Mouse (Mus musculus): ENCODE measurements around the gene Ap1g1. TPM values are rescaled to one million over a fixed set of nuclear protein-coding genes. Genes with fewer than 3 reads are reported as not detected.

The Ap1g1 gene
- polyA plus RNA-seq, 1 experiment from 2014 or later, result 26.6 TPM

DNA sequence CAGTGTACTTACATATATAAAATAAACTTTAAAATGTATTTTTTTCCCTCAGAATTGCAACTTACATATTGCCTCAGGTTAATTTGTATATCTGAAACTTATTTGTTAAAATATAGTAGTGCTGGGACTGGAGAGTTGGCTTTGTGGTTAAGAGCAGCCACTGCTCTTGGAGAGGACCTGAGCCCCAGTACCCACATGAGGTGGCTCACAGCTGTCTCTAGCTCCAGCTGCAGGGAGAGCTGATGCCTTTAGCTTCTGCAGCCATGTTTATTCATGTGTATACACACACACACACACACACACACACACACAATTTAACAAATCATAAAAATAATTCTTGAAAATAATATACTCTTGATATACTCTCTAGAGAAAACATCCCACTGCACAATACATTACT is 124.0 kb downstream of the Ap1g1 start:
- Histone ChIP-seq H3K9me3 (no peaks in the 10 kb centered on the region), H3K27ac (replicated peaks) (no peak overlapping the region), H3K27me3 (replicated peaks) (no peaks in the 10 kb centered on the region), H3K4me3 (no peak overlapping the region), H3K4me1 (no peaks in the 10 kb centered on the region), H3K36me3 (peaks cover 29% of the 10 kb centered on the region), H3K4me2 (no peak overlapping the region), H3K9ac (no peak overlapping the region)
- ATAC-seq (ENCODE audit: extremely low read depth, insufficient number of reproducible peaks, low FRiP score, low TSS enrichment), result no peak

DNA sequence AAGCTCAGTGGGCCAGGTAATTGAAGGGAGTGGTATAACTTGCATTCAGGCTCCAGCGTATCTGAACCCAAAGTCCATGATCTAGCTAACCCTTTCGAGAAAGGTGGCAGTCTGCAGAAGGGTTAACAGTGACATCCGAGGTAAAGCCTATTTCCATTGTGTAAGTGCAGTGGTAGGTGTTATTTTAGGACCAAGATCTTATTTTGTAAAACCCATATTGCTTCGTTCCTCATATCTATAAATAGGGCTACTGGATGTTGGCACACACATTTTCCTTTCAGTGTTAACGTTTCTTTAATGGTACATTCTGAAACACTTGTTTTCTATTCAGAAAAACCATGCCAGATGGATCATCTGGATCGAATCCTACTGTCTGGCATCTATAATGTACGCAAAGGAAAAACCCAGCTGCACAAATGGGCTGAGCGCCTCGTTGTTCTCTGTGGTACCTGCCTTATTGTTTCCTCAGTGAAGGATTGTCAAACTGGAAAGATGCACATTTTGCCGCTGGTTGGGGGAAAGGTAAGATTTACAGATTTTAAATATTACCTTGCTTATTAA is 125.6 kb downstream of the Ap1g1 start:
- Histone ChIP-seq H3K4me1 (no peaks in the 10 kb centered on the region), H3K36me3 (peaks cover 44% of the 10 kb centered on the region), H3K9me3 (no peaks in the 10 kb centered on the region), H3K27me3 (replicated peaks) (no peaks in the 10 kb centered on the region), H3K4me2 (no peak overlapping the region), H3K27ac (replicated peaks) (no peak overlapping the region), H3K9ac (no peak overlapping the region), H3K4me3 (no peak overlapping the region)
- no peak for ATAC-seq (ENCODE audit: extremely low read depth, insufficient number of reproducible peaks, low FRiP score, low TSS enrichment)
- 75% methylated on average over 10 of the region's 10 CpGs for WGBS

DNA sequence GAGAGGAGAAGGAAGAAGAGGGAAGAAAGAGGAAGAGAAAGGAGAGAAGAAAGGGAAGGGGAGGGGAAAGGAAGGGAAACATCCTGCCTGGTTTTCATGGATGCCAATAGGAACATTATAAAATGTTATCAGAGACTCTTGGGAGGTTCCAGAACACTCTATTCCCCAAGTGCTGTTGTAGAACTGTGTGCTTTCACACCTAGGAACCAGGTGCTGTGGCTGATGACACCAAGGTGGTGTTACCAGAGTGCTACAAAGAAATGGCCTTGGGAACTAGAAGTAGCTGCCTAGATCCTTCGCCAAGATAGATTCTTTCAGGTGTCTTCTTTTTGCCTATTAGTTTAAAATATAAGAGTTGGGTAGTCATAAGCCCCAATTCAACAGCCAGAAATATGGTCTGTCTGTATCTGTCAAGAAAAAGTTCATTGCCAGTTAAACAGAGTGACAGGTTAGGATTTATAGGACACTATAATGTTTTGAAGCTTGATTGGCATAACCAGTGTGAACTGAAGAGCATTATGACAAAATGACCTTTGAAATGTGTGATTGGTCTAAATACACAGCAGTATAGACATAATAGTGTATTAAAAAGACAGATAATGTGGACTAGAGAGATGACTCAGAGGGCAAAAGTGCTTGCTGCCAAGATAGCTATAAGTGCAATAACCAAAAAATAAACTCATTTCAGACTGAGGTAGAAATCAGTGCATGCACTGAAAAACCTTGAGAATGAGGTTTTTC is 126.7 kb downstream of the Ap1g1 start:
- WGBS, result 80% methylated on average over 1 of the region's 1 CpGs
- H3K9ac ChIP-seq, result no peak overlapping the region
- no peaks in the 10 kb centered on the region for H3K27me3 ChIP-seq (replicated peaks)
- H3K27ac ChIP-seq (replicated peaks), result no peak overlapping the region
- no peaks in the 10 kb centered on the region for H3K9me3 ChIP-seq
- H3K4me2 ChIP-seq, result no peak overlapping the region
- H3K4me3 ChIP-seq, result no peak overlapping the region
- peaks cover 52% of the 10 kb centered on the region for H3K36me3 ChIP-seq
- no peak for ATAC-seq (ENCODE audit: extremely low read depth, insufficient number of reproducible peaks, low FRiP score, low TSS enrichment)
- H3K4me1 ChIP-seq, result no peaks in the 10 kb centered on the region

DNA sequence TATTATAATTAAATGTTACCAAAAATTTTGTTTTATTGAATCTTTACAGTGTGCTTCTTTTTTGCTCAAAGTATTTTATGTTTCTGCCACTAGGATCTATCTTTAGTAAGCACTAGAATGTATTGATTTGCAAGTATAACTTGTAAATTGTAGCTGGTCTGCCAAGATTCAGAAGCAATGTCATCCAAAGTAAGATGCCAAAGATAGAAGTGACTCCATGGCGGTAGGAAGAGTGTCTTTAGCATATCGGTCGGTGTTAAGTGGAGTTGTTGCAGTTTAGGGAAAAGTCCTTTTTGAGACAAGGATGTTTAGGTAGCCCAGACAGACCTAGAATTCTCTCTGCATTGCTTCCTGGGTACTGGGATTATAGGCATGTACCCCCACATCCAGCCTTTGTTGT is 128.6 kb downstream of the Ap1g1 start:
- Histone ChIP-seq H3K36me3 (peaks cover 53% of the 10 kb centered on the region), H3K27ac (replicated peaks) (no peak overlapping the region), H3K4me1 (no peaks in the 10 kb centered on the region), H3K4me3 (no peak overlapping the region), H3K27me3 (replicated peaks) (no peaks in the 10 kb centered on the region), H3K9me3 (no peaks in the 10 kb centered on the region), H3K9ac (no peak overlapping the region), H3K4me2 (no peak overlapping the region)
- WGBS, result 92% methylated on average over 3 of the region's 3 CpGs
- ATAC-seq (ENCODE audit: extremely low read depth, insufficient number of reproducible peaks, low FRiP score, low TSS enrichment), result no peak

DNA sequence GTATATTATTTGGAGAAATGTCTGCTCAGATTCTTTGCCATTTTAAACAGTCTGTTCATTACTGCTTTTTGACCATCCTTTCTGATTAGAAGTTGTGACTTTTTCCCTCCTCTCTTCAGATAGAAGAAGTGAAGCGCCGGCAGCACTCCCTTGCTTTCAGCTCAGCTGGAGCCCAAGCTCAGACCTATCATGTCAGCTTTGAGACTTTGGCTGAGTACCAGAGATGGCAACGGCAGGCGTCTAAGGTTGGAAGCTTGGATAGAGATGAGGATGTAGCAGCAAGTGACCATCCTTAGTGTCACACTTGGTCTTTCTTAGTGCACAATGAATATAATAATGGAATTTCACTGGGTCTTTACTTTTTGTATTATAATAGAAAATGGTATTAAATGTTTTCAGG is 129.0 kb downstream of the Ap1g1 start:
- Histone ChIP-seq H3K27me3 (replicated peaks) (no peaks in the 10 kb centered on the region), H3K4me3 (no peak overlapping the region), H3K36me3 (peaks cover 56% of the 10 kb centered on the region), H3K9ac (no peak overlapping the region), H3K4me1 (no peaks in the 10 kb centered on the region), H3K4me2 (no peak overlapping the region), H3K27ac (replicated peaks) (no peak overlapping the region), H3K9me3 (no peaks in the 10 kb centered on the region)
- ATAC-seq (ENCODE audit: extremely low read depth, insufficient number of reproducible peaks, low FRiP score, low TSS enrichment), result no peak
- WGBS, result 88% methylated on average over 4 of the region's 4 CpGs

Other genes starting within 250 kb of the Ap1g1 start
- 14.3 and 14.4 TPM in 2 replicates for gene Dhx38, start 212.7 kb upstream of the Ap1g1 start, polyA plus RNA-seq (2015; fragmentation: Nextera tagmentation; extraction: Ambion mirVana)
- gene Txnl4b, start 212.7 kb upstream of the Ap1g1 start, polyA plus RNA-seq (2015; fragmentation: Nextera tagmentation; extraction: Ambion mirVana), result 15.3 and 17.7 TPM in 2 replicates
- 0.56 and 0.61 TPM in 2 replicates for gene Hp, start 199.4 kb upstream of the Ap1g1 start, polyA plus RNA-seq (2015; fragmentation: Nextera tagmentation; extraction: Ambion mirVana)
- gene Dhodh, start 169.9 kb upstream of the Ap1g1 start, polyA plus RNA-seq (2015; fragmentation: Nextera tagmentation; extraction: Ambion mirVana), result 33.6 and 36.7 TPM in 2 replicates
- gene Pkd1l3, start 164.0 kb upstream of the Ap1g1 start, polyA plus RNA-seq (2015; fragmentation: Nextera tagmentation; extraction: Ambion mirVana), result 0.06 and 0.25 TPM in 2 replicates
- gene Ist1, start 85.3 kb upstream of the Ap1g1 start, polyA plus RNA-seq (2015; fragmentation: Nextera tagmentation; extraction: Ambion mirVana), result 81.0 and 84.8 TPM in 2 replicates
- gene Zfp821, start 73.0 kb upstream of the Ap1g1 start, polyA plus RNA-seq (2015; fragmentation: Nextera tagmentation; extraction: Ambion mirVana), result 18.4 and 19.4 TPM in 2 replicates
- gene Atxn1l, start 40.8 kb upstream of the Ap1g1 start, polyA plus RNA-seq (2015; fragmentation: Nextera tagmentation; extraction: Ambion mirVana), result 4.3 and 4.4 TPM in 2 replicates
- 1.7 and 1.8 TPM in 2 replicates for gene Phlpp2, start 90.0 kb downstream of the Ap1g1 start, polyA plus RNA-seq (2015; fragmentation: Nextera tagmentation; extraction: Ambion mirVana)
- gene Marveld3, start 183.6 kb downstream of the Ap1g1 start, polyA plus RNA-seq (2015; fragmentation: Nextera tagmentation; extraction: Ambion mirVana), result 0.45 and 0.86 TPM in 2 replicates
- 0.27 TPM in 1 of 2 replicates, not detected in the other for gene Tat, start 211.9 kb downstream of the Ap1g1 start, polyA plus RNA-seq (2015; fragmentation: Nextera tagmentation; extraction: Ambion mirVana)